Mouse (Mus musculus) forebrain, embryonic 14.5 days (tissue): ENCODE results near the gene Ell. TPM values are rescaled to one million over a fixed set of nuclear protein-coding genes. Genes with fewer than 3 reads are reported as not detected.
"Not testable (repeated sequence)": the region's sequence is repeated elsewhere in the genome, so short reads cannot be mapped to it uniquely, and the experiment has no call there.

ENCODE experiments used
- ATAC-seq: fragments of 200-750 bp; cut with Nextera tagmentation; 2 replicates; pipeline ENCODE4 v1.8.0; 2017; ENCODE audit warnings: mild to moderate bottlenecking, moderate library complexity
- DNase-seq: peaks from one replicate; pipeline ENCODE4 v3.0.0-alpha.2; 2015; ENCODE audit warnings: low spot score
- H3K27ac ChIP-seq: fragments of 300-500 bp; sonication (generic); 2 replicates; pipeline ENCODE4 v1.5.1; 2014; ENCODE audit warnings: low read depth, mild to moderate bottlenecking, control low read depth, low read length, moderate library complexity
- H3K27me3 ChIP-seq: fragments of 300-500 bp; sonication (generic); replicated peaks from 2 replicates; pipeline ENCODE4 v1.6.1; 2014; ENCODE audit warnings: low read length, control low read depth, mixed read lengths; ENCODE audit not compliant: control insufficient read depth, insufficient read depth
- H3K36me3 ChIP-seq: fragments of 300-500 bp; sonication (generic); 2 replicates; pipeline ENCODE4 v1.6.1; 2014; ENCODE audit warnings: low read length, control low read depth; ENCODE audit not compliant: control insufficient read depth, insufficient read depth
- H3K4me1 ChIP-seq: fragments of 300-500 bp; sonication (generic); 2 replicates; pipeline ENCODE4 v1.6.1; 2014; ENCODE audit warnings: antibody characterized with exemption, low read length, control low read depth; ENCODE audit not compliant: control insufficient read depth, insufficient read depth
- H3K4me2 ChIP-seq: fragments of 300-500 bp; sonication (generic); 2 replicates; pipeline ENCODE4 v1.6.1; 2014; ENCODE audit warnings: mild to moderate bottlenecking, control low read depth, low read length
- H3K4me3 ChIP-seq: fragments of 300-500 bp; sonication (generic); 2 replicates; pipeline ENCODE4 v1.5.1; 2014; ENCODE audit warnings: low read depth, low read length, control low read depth
- H3K9ac ChIP-seq: fragments of 300-500 bp; sonication (generic); 2 replicates; pipeline ENCODE4 v1.6.1; 2014; ENCODE audit warnings: mild to moderate bottlenecking, low read length, control low read depth, moderate library complexity
- H3K9me3 ChIP-seq: fragments of 300-500 bp; sonication (generic); replicated peaks from 2 replicates; pipeline ENCODE4 v1.6.1; 2016; ENCODE audit warnings: low read length, control low read depth, mixed read lengths; ENCODE audit not compliant: control insufficient read depth
- WGBS: fragments of 180-500 bp; shearing (Covaris S2); extraction: QIAGEN DNeasy Blood & Tissue Kit; methylation state at CpG from one replicate; pipeline ENCODE4 v1.1.7; 2014; 5-methylcytosine and 5-hydroxymethylcytosine counted together
- polyA plus RNA-seq: library from polyadenylated mRNA; unstranded; fragments of >200 nt; fragmentation: Nextera tagmentation; extraction: Ambion mirVana; gene quantifications from 2 replicates; pipeline ENCODE4 v1.2.1, GENCODE M21; 2014

Gene Ell
- polyA plus RNA-seq, 1 experiment from 2014 or later, result 15.1 TPM

- Histone ChIP-seq H3K27ac (no peak overlapping the region), H3K4me2 (no peak overlapping the region), H3K36me3 (peaks cover 89% of the 10 kb centered on the region), H3K4me1 (no peaks in the 10 kb centered on the region), H3K4me3 (no peak overlapping the region), H3K9ac (no peak overlapping the region), H3K27me3 (no peaks in the 10 kb centered on the region), H3K9me3 (no peaks in the 10 kb centered on the region)
- ATAC-seq (peak; percentile 67), DNase-seq (peak; percentile 44)
- WGBS, result 41% methylated on average over 7 of the region's 7 CpGs
These were observed 46.0 kb downstream of the Ell start for GRCm38 (mm10) chr8:70585258-70585652.

- H3K9ac ChIP-seq, DNase-seq, H3K4me2 ChIP-seq, H3K4me3 ChIP-seq, H3K27ac ChIP-seq, H3K27me3 ChIP-seq, H3K4me1 ChIP-seq, H3K9me3 ChIP-seq, ATAC-seq: not testable (repeated sequence)
- 90% methylated on average over 4 of the region's 4 CpGs for WGBS
- H3K36me3 ChIP-seq, result peaks cover 76% of the 10 kb centered on the region
These were observed 48.7 kb downstream of the Ell start for GRCm38 (mm10) chr8:70587955-70588354.

- WGBS, result 91% methylated on average over 12 of the region's 12 CpGs
- H3K4me3 ChIP-seq, result no peak overlapping the region
- DNase-seq (no peak), ATAC-seq (no peak)
- no peaks in the 10 kb centered on the region for H3K9me3 ChIP-seq
- peaks cover 8% of the 10 kb centered on the region for H3K4me1 ChIP-seq
- H3K27me3 ChIP-seq, result no peaks in the 10 kb centered on the region
- no peak overlapping the region for H3K4me2 ChIP-seq
- H3K36me3 ChIP-seq, result peaks cover 49% of the 10 kb centered on the region
- no peak overlapping the region for H3K9ac ChIP-seq
- no peak overlapping the region for H3K27ac ChIP-seq
These were observed 52.3 kb downstream of the Ell start for GRCm38 (mm10) chr8:70591569-70591968.

- no peak for DNase-seq
- no peak overlapping the region for H3K4me3 ChIP-seq
These were observed 53.9 kb downstream of the Ell start for GRCm38 (mm10) chr8:70593173-70593572.

GRCm38 (mm10) chr8:70593961-70594609, 54.8 kb downstream of the Ell start, which contains the start of gene Isyna1:
Gene Isyna1, plus strand, starts transcription at chr8:70594373.
- Histone ChIP-seq H3K4me3 (peak within 1 kb of the TSS; percentile 65), H3K27me3 (no peaks in the 10 kb centered on the region), H3K9ac (peak within 1 kb of the TSS; percentile 76), H3K36me3 (peaks cover 38% of the 10 kb centered on the region), H3K9me3 (no peaks in the 10 kb centered on the region), H3K4me1 (peaks cover 22% of the 10 kb centered on the region), H3K27ac (peak within 1 kb of the TSS; percentile 58), H3K4me2 (peak within 1 kb of the TSS; percentile 99)
- WGBS, result under 1% methylated on average over 40 of the region's 40 CpGs
- ATAC-seq (peak; percentile 82), DNase-seq (peak; percentile 94)

More at GRCm38 (mm10) chr8:70593173-70593572, 53.9 kb downstream of the Ell start:
- Histone ChIP-seq H3K9me3 (no peaks in the 10 kb centered on the region), H3K36me3 (peaks cover 42% of the 10 kb centered on the region), H3K9ac (no peak overlapping the region), H3K27me3 (no peaks in the 10 kb centered on the region), H3K4me2 (peak overlapping the region; percentile 99; the same call in 1 of the 2 replicates), H3K4me1 (peaks cover 14% of the 10 kb centered on the region), H3K27ac (peak overlapping the region; percentile 58)
- ATAC-seq, result no peak
- WGBS, result 54% methylated on average over 8 of the region's 8 CpGs

- peak overlapping the region; percentile 21; the same call in 1 of the 2 replicates for H3K27ac ChIP-seq
- WGBS, result 13% methylated on average over 81 of the region's 82 CpGs
- DNase-seq (no peak), ATAC-seq (peak; percentile 3)
- H3K4me1 ChIP-seq, result peaks cover 22% of the 10 kb centered on the region
- peak overlapping the region; percentile 65 for H3K4me3 ChIP-seq
- H3K9ac ChIP-seq, result peak overlapping the region; percentile 76
- H3K4me2 ChIP-seq, result peak overlapping the region; percentile 99
- no peaks in the 10 kb centered on the region for H3K27me3 ChIP-seq
- H3K9me3 ChIP-seq, result no peaks in the 10 kb centered on the region
- peaks cover 31% of the 10 kb centered on the region for H3K36me3 ChIP-seq
These were observed 55.6 kb downstream of the Ell start for GRCm38 (mm10) chr8:70594621-70595564.

GRCm38 (mm10) chr8:70595811-70596210, 56.6 kb downstream of the Ell start:
- Histone ChIP-seq H3K27ac (no peak overlapping the region), H3K4me3 (no peak overlapping the region), H3K4me2 (peak overlapping the region; percentile 99; the same call in 1 of the 2 replicates), H3K36me3 (peaks cover 23% of the 10 kb centered on the region), H3K4me1 (peaks cover 29% of the 10 kb centered on the region), H3K27me3 (no peaks in the 10 kb centered on the region), H3K9me3 (no peaks in the 10 kb centered on the region), H3K9ac (no peak overlapping the region)
- DNase-seq (no peak), ATAC-seq (no peak)
- 94% methylated on average over 12 of the region's 12 CpGs for WGBS

- no peak overlapping the region for H3K9ac ChIP-seq
- H3K27me3 ChIP-seq, result no peaks in the 10 kb centered on the region
- H3K9me3 ChIP-seq, result no peaks in the 10 kb centered on the region
- ATAC-seq (no peak), DNase-seq (no peak)
- 93% methylated on average over 18 of the region's 18 CpGs for WGBS
- peaks cover 21% of the 10 kb centered on the region for H3K36me3 ChIP-seq
- no peak overlapping the region for H3K4me2 ChIP-seq
- no peak overlapping the region for H3K4me3 ChIP-seq
- no peak overlapping the region for H3K27ac ChIP-seq
- peaks cover 33% of the 10 kb centered on the region for H3K4me1 ChIP-seq
These were observed 57.0 kb downstream of the Ell start for GRCm38 (mm10) chr8:70596216-70596615.
